Mouse (Mus musculus) kidney, embryonic 16.5 days (tissue): ENCODE results near the gene Esrrg. TPM values are rescaled to one million over a fixed set of nuclear protein-coding genes. Genes with fewer than 3 reads are reported as not detected.
A peak's percentile ranks its signal among the peaks of the same experiment; 100 is the strongest.

Experiments
- ATAC-seq: fragments of 200-750 bp; cut with Nextera tagmentation; 2 replicates; pipeline ENCODE4 v1.8.0; 2017; ENCODE audit warnings: moderate TSS enrichment; ENCODE audit not compliant: low FRiP score, low TSS enrichment
- H3K27ac ChIP-seq: fragments of 300-500 bp; sonication (generic); 2 replicates; pipeline ENCODE4 v1.5.1; 2014; ENCODE audit warnings: low read length
- H3K27me3 ChIP-seq: fragments of 300-500 bp; sonication (generic); 2 replicates; pipeline ENCODE4 v1.6.1; 2014; ENCODE audit warnings: low read length, control low read depth, mixed read lengths; ENCODE audit not compliant: insufficient read depth
- H3K36me3 ChIP-seq: fragments of 300-500 bp; sonication (generic); 2 replicates; pipeline ENCODE4 v1.6.1; 2014; ENCODE audit warnings: low read length, control low read depth, mixed read lengths; ENCODE audit not compliant: insufficient read depth
- H3K4me1 ChIP-seq: fragments of 300-500 bp; sonication (generic); 2 replicates; pipeline ENCODE4 v1.6.1; 2014; ENCODE audit warnings: low read length, control low read depth, mixed read lengths; ENCODE audit not compliant: insufficient read depth
- H3K4me2 ChIP-seq: fragments of 300-500 bp; sonication (generic); replicated peaks from 2 replicates; pipeline ENCODE4 v1.6.1; 2014; ENCODE audit warnings: low read depth, low read length
- H3K4me3 ChIP-seq: fragments of 300-500 bp; sonication (generic); 2 replicates; pipeline ENCODE4 v1.5.1; 2014; ENCODE audit warnings: mild to moderate bottlenecking, low read length
- H3K9ac ChIP-seq: fragments of 300-500 bp; sonication (generic); replicated peaks from 2 replicates; pipeline ENCODE4 v1.6.1; 2014; ENCODE audit warnings: low read length
- H3K9me3 ChIP-seq: fragments of 300-500 bp; sonication (generic); 2 replicates; pipeline ENCODE4 v1.6.1; 2016; ENCODE audit warnings: low read length, control low read depth
- WGBS: fragments of 180-500 bp; shearing (Covaris S2); extraction: QIAGEN DNeasy Blood & Tissue Kit; methylation state at CpG from one replicate; pipeline ENCODE4 v1.1.7; 2014; 5-methylcytosine and 5-hydroxymethylcytosine counted together
- polyA plus RNA-seq: library from polyadenylated mRNA; unstranded; fragments of >200 nt; fragmentation: Nextera tagmentation; extraction: Ambion mirVana; gene quantifications from 2 replicates; pipeline ENCODE4 v1.2.1, GENCODE M21; 2015

Gene Esrrg
- polyA plus RNA-seq, 1 experiment from 2014 or later: 36.0 TPM

DNA sequence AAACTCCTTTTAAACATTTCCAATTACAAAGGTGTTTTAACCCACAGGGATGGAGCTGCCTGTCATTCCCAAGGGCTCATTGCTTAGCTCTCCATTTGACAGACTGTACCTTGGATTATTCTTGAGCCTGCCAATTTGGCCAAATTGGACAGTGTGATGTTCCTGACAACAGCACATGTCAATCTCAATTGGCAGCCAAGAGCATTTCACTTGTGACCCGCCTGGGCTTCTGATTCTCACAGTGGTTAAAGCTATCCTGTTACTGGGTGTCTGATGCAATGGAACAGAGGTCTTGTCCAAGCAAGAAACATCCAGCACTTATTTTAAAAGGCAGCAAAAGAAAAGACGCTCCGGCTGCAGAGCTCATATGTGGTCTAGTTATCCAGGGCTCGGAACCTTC lies 310.3 kb downstream of the Esrrg start:
- 91% methylated on average over 4 of the region's 4 CpGs for WGBS
- H3K27me3 ChIP-seq: no peaks in the 10 kb centered on the region
- H3K36me3 ChIP-seq: no peaks in the 10 kb centered on the region
- no peak overlapping the region for H3K9ac ChIP-seq
- H3K27ac ChIP-seq: no peak overlapping the region
- H3K9me3 ChIP-seq: no peaks in the 10 kb centered on the region
- ATAC-seq: no peak
- no peak overlapping the region for H3K4me2 ChIP-seq
- H3K4me1 ChIP-seq: peaks cover 5% of the 10 kb centered on the region
- H3K4me3 ChIP-seq: no peak overlapping the region

DNA sequence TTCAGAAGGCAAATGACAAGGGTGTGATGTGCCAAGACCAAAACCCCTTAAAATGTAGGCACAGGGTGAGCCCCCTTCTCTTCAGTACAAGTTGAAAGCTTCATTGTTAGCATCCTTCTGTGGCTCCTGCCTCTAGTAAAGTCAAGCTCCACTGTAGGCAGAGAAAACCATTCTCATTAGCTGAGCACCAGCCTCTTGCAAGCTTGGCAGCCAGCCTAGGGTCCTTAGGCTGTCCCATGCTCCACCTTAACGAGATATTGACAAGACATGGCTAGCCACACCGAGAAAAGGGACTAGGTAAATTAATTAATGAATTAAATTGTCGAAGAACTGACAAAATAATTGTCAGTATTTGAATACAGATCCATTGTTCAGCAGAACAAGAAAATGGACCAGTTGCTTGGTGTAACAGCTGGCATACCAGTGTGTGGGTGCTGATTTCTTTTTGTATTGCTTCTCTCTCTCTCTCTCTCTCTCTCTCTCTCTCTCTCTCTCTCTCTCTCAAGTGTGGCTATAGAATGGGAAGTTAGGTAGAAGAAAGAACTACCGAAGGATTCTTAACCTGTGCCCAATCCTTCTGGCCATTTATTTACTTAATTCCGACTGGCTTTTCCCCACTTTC lies 311.7 kb downstream of the Esrrg start:
- Histone ChIP-seq H3K4me3 (no peak overlapping the region), H3K27me3 (no peaks in the 10 kb centered on the region), H3K4me2 (no peak overlapping the region), H3K27ac (no peak overlapping the region), H3K36me3 (no peaks in the 10 kb centered on the region), H3K4me1 (peaks cover 5% of the 10 kb centered on the region), H3K9me3 (no peaks in the 10 kb centered on the region), H3K9ac (no peak overlapping the region)
- WGBS: 79% methylated on average over 5 of the region's 5 CpGs
- no peak for ATAC-seq

DNA sequence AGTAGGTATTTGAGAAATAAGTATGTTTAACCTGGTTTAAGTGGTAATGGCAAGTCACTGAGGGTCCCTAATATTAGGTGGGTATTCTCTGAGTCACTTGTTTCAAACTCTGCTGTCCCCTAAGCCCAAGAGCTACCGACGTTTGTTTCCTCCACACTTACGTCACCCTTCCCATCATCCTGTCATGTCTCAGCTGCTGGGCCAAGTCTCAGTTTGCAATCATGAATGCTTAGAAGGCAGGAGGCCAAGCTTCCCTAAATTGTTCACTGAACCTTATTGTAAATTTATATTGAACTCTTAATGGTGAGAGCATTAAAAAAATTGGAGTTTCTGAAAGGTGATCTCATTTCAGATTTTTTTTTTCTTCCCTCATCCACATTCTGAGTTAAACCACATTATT lies 322.6 kb downstream of the Esrrg start:
- no peaks in the 10 kb centered on the region for H3K36me3 ChIP-seq
- H3K27me3 ChIP-seq: no peaks in the 10 kb centered on the region
- ATAC-seq: no peak
- H3K4me3 ChIP-seq: no peak overlapping the region
- no peaks in the 10 kb centered on the region for H3K9me3 ChIP-seq
- no peak overlapping the region for H3K27ac ChIP-seq
- WGBS: 38% methylated on average over 3 of the region's 3 CpGs
- no peaks in the 10 kb centered on the region for H3K4me1 ChIP-seq
- no peak overlapping the region for H3K9ac ChIP-seq
- no peak overlapping the region for H3K4me2 ChIP-seq

DNA sequence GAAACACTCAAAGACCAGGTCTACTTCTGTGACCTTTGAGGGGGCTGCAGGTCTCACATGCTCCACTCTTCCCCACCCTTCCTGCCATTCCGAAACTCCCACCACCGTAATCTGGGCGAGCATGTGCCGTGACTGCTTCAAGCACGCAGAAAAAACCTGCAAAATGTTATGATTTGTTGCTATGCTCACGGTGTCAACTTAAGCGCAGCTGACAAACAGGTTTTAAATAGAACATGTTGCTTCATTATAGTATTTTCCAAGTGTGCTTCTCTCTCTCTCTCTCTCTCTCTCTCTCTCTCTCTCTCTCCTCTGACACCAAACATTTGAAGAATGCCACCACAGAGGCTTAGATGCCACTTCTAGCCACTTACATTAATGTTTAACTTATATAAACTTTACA lies 330.1 kb downstream of the Esrrg start:
- Histone ChIP-seq H3K9ac (no peak overlapping the region), H3K27ac (no peak overlapping the region), H3K9me3 (no peaks in the 10 kb centered on the region), H3K4me3 (no peak overlapping the region), H3K4me2 (no peak overlapping the region), H3K27me3 (no peaks in the 10 kb centered on the region), H3K4me1 (peaks cover 10% of the 10 kb centered on the region), H3K36me3 (no peaks in the 10 kb centered on the region)
- 59% methylated on average over 7 of the region's 7 CpGs for WGBS
- ATAC-seq: no peak

DNA sequence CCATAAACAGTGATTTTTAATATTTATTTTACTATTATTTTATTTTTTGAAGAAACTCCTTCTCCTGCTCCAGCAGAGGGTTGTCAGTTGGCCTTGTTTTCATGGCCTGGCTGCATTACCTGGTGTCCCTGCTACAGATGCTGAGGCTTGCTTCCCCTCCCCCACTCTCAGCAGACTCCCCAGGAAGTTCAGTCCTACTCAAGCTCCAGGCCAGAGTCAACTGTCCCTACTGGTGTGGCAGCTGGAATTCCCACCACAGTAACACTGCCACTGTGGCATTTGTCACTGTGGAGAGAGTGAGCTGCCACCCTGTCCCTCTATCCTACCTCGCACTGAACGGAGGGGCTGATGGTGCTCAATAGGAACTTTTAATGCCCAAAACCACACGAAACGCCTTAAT lies 330.5 kb downstream of the Esrrg start:
- 49% methylated on average over 4 of the region's 4 CpGs for WGBS
- no peaks in the 10 kb centered on the region for H3K27me3 ChIP-seq
- peak; percentile 57; the same call in 1 of the 2 replicates for ATAC-seq

DNA sequence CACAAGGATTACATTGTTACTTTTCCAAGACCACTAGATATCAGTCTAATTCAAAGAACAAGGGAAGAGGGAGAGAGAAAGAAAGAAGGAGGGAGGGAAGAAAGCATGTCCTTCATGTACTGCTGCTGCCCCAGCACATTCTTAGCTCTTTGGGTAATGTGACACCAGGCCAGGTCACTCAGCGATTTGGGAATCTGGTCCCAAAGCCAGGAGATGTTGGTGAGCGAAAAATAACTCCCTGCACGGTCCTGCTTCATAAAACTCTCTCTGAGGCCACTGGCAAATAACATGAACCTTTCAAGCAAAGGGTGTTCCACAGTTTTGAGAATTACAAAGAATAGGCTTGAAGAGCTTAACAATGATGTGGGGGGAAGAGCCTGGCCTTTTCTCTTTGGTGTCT lies 342.9 kb downstream of the Esrrg start:
- WGBS: 40% methylated on average over 3 of the region's 3 CpGs
- no peaks in the 10 kb centered on the region for H3K4me1 ChIP-seq
- H3K27ac ChIP-seq: no peak overlapping the region
- no peak overlapping the region for H3K9ac ChIP-seq
- no peaks in the 10 kb centered on the region for H3K9me3 ChIP-seq
- H3K36me3 ChIP-seq: no peaks in the 10 kb centered on the region
- no peak overlapping the region for H3K4me3 ChIP-seq
- no peak for ATAC-seq
- no peaks in the 10 kb centered on the region for H3K27me3 ChIP-seq
- H3K4me2 ChIP-seq: no peak overlapping the region

More for the DNA sequence above, 330.5 kb downstream of the Esrrg start:
- Histone ChIP-seq H3K36me3 (no peaks in the 10 kb centered on the region), H3K9ac (no peak overlapping the region), H3K4me2 (no peak overlapping the region), H3K4me3 (no peak overlapping the region), H3K4me1 (peaks cover 10% of the 10 kb centered on the region), H3K27ac (no peak overlapping the region), H3K9me3 (no peaks in the 10 kb centered on the region)

DNA sequence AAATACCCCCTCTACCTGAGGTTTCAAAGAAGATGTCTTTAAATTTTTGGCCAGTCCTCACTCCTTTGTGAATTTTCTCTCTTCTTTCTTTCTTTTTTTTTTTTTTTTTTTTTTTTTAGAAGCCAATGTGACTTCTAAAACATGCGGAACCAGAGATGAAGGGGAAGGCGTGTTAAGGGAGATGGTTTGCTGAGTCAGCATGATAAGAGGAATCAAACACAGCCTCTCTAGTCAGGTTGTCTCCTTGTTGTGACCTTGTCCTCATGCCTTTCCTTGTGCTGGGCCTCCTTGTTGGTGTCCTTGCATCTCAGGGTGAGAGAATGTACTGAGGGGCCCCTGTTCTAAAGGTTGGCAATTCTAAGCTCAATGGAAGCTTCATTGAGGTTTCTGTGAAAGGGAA lies 348.1 kb downstream of the Esrrg start:
- Histone ChIP-seq H3K9ac (no peak overlapping the region), H3K4me1 (peaks cover 9% of the 10 kb centered on the region; the same call in 1 of the 2 replicates), H3K4me3 (no peak overlapping the region), H3K36me3 (no peaks in the 10 kb centered on the region), H3K27me3 (no peaks in the 10 kb centered on the region), H3K9me3 (no peaks in the 10 kb centered on the region), H3K27ac (no peak overlapping the region), H3K4me2 (no peak overlapping the region)
- ATAC-seq: no peak
- 86% methylated on average over 2 of the region's 2 CpGs for WGBS

DNA sequence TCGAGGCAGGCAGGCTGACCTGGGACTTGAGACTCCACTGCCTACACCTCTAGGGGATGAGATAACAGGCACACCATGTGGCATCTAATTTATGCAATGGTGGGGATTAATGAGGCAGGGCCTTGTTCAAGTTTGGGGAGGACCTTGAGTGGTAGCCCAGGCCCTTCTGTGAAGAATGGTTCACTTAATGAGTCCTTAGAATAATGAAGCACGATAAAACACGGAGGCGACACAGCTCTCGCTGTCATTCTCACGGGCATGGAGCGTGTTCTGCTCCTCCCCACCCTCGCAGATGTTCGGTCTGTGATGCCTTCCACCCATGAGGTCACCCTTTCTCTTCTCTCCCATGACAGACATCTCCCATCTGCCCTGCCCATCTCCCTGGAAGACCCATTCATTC lies 350.6 kb downstream of the Esrrg start:
- no peak overlapping the region for H3K4me2 ChIP-seq
- ATAC-seq: peak; percentile 84
- no peaks in the 10 kb centered on the region for H3K9me3 ChIP-seq
- WGBS: 66% methylated on average over 9 of the region's 9 CpGs
- H3K36me3 ChIP-seq: no peaks in the 10 kb centered on the region
- no peaks in the 10 kb centered on the region for H3K27me3 ChIP-seq
- no peak overlapping the region for H3K9ac ChIP-seq
- no peak overlapping the region for H3K27ac ChIP-seq
- peaks cover 9% of the 10 kb centered on the region; the same call in 1 of the 2 replicates for H3K4me1 ChIP-seq
- no peak overlapping the region for H3K4me3 ChIP-seq

DNA sequence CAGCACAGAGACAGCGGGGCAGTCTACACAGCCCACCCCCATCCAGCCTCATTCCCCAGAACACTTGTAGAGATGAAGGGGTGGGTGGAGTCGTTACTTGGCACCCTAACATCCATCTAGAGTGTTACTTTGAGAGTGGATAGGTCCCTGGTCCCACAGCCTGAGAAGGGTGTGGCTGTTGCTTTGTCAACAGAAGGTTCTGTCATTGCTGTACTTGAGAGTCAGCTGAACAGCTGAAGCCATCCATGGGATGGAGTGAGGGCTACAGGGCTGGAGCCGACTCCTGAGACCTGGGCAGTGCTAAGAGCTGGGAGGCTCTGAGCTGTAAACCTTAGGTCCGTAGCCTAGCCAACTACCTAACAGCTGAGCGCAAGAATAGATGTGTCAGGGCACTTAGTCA lies 352.9 kb downstream of the Esrrg start:
- Histone ChIP-seq H3K27me3 (no peaks in the 10 kb centered on the region), H3K4me2 (no peak overlapping the region), H3K36me3 (no peaks in the 10 kb centered on the region), H3K9ac (no peak overlapping the region), H3K4me1 (peaks cover 12% of the 10 kb centered on the region; the same call in 1 of the 2 replicates), H3K9me3 (no peaks in the 10 kb centered on the region), H3K27ac (no peak overlapping the region), H3K4me3 (no peak overlapping the region)
- no peak for ATAC-seq
- 73% methylated on average over 5 of the region's 5 CpGs for WGBS

DNA sequence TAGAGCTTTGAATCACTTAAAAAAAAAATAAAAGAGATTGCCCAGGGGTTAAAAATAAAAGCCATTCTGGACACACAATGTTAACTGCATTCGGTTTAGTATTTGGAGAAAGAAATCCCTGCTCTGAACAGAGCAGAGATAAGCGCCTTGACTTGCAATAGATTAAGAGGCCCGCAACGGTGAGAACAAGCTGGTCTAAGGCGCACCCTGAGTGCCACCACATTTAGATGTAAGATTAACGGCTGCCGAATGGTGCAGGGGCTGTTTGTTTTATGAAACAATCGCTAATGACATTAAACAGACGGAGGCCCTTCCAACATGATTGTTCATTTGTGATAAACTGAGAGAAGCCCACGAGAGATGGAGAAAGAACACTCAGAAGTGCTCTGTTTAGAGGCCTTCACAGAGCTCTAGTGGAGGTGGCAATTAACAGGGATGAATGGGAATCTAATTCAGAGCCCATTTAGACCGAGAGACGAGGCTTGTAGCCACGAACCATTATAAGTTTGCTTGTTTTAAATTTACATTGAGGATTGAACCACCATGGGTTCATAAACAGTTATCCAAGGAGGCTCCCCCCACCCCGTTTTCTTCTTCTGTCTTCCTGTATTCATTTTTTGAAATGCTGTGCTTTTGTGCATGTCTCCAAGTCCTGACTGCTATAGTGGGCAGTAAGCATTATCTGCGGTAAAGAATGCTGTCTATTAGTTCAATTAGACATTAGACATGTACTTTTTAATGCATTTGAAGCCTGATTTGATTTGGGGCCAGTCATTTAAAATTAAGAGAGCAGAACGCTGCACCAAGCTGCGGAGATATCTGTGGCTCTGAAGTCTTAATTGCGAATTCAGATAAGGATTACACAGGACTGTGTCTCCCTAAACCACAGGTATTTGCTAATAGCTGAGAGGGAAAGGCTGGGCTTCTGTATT lies 356.5 kb downstream of the Esrrg start:
- Histone ChIP-seq H3K4me1 (peaks cover 6% of the 10 kb centered on the region; the same call in 1 of the 2 replicates), H3K9ac (no peak overlapping the region), H3K27me3 (no peaks in the 10 kb centered on the region), H3K4me2 (no peak overlapping the region), H3K4me3 (no peak overlapping the region), H3K36me3 (no peaks in the 10 kb centered on the region), H3K27ac (no peak overlapping the region), H3K9me3 (no peaks in the 10 kb centered on the region)
- no peak for ATAC-seq
- 70% methylated on average over 18 of the region's 18 CpGs for WGBS
